Mouse (Mus musculus): Measurements from ENCODE around the gene Fmo6. TPM values are rescaled to one million over a fixed set of nuclear protein-coding genes. Genes with fewer than 3 reads are reported as not detected.

Fmo6 gene
- polyA plus RNA-seq, 1 experiment from 2014 or later: not detected

- H3K9me3 ChIP-seq: no peaks in the 10 kb centered on the region
- H3K4me1 ChIP-seq: no peaks in the 10 kb centered on the region
- H3K36me3 ChIP-seq: no peaks in the 10 kb centered on the region
- H3K4me2 ChIP-seq: no peak overlapping the region
- H3K27ac ChIP-seq (replicated peaks): peak overlapping the region; percentile 5; the same call in 1 of the 2 replicates
- no peaks in the 10 kb centered on the region for H3K27me3 ChIP-seq (replicated peaks)
- 64% methylated on average over 4 of the region's 4 CpGs for WGBS
- H3K9ac ChIP-seq: no peak overlapping the region
- H3K4me3 ChIP-seq: no peak overlapping the region
- ATAC-seq (ENCODE audit: extremely low read depth, insufficient number of reproducible peaks, low FRiP score, low TSS enrichment): peak; percentile 31; the same call in 1 of the 2 replicates
Observed at GRCm38 (mm10) chr1:162938696-162939351, 1.5 kb upstream of the Fmo6 start.

GRCm38 (mm10) chr1:162937970-162938695 is 818 bp upstream of the Fmo6 start:
- H3K27ac ChIP-seq (replicated peaks): peak overlapping the region; percentile 5; the same call in 1 of the 2 replicates
- H3K27me3 ChIP-seq (replicated peaks): no peaks in the 10 kb centered on the region
- no peak for ATAC-seq (ENCODE audit: extremely low read depth, insufficient number of reproducible peaks, low FRiP score, low TSS enrichment)
- H3K9me3 ChIP-seq: no peaks in the 10 kb centered on the region
- no peak overlapping the region for H3K9ac ChIP-seq
- no peak overlapping the region for H3K4me3 ChIP-seq
- 66% methylated on average over 5 of the region's 5 CpGs for WGBS
- no peak overlapping the region for H3K4me2 ChIP-seq
- H3K36me3 ChIP-seq: no peaks in the 10 kb centered on the region
- no peaks in the 10 kb centered on the region for H3K4me1 ChIP-seq

- H3K36me3 ChIP-seq: no peaks in the 10 kb centered on the region
- H3K9me3 ChIP-seq: no peaks in the 10 kb centered on the region
- no peak overlapping the region for H3K9ac ChIP-seq
- H3K4me1 ChIP-seq: no peaks in the 10 kb centered on the region
- no peak for ATAC-seq (ENCODE audit: extremely low read depth, insufficient number of reproducible peaks, low FRiP score, low TSS enrichment)
- H3K4me2 ChIP-seq: no peak overlapping the region
- no peaks in the 10 kb centered on the region for H3K27me3 ChIP-seq (replicated peaks)
- no peak overlapping the region for H3K4me3 ChIP-seq
- H3K27ac ChIP-seq (replicated peaks): no peak overlapping the region
- 66% methylated on average over 4 of the region's 4 CpGs for WGBS
Observed at GRCm38 (mm10) chr1:162934374-162935012, 2.8 kb downstream of the Fmo6 start.

- Histone ChIP-seq H3K9ac (no peak overlapping the region), H3K27me3 (replicated peaks) (no peaks in the 10 kb centered on the region), H3K36me3 (no peaks in the 10 kb centered on the region), H3K9me3 (no peaks in the 10 kb centered on the region), H3K4me1 (no peaks in the 10 kb centered on the region), H3K4me2 (no peak overlapping the region), H3K27ac (replicated peaks) (no peak overlapping the region), H3K4me3 (no peak overlapping the region)
- ATAC-seq (ENCODE audit: extremely low read depth, insufficient number of reproducible peaks, low FRiP score, low TSS enrichment): no peak
- 76% methylated on average over 4 of the region's 4 CpGs for WGBS
Observed at GRCm38 (mm10) chr1:162932386-162932785, 4.9 kb downstream of the Fmo6 start.

GRCm38 (mm10) chr1:162931880-162932279 is 5.4 kb downstream of the Fmo6 start:
- no peaks in the 10 kb centered on the region for H3K9me3 ChIP-seq
- H3K27ac ChIP-seq (replicated peaks): no peak overlapping the region
- 74% methylated on average over 5 of the region's 5 CpGs for WGBS
- ATAC-seq (ENCODE audit: extremely low read depth, insufficient number of reproducible peaks, low FRiP score, low TSS enrichment): no peak
- no peak overlapping the region for H3K4me3 ChIP-seq
- no peak overlapping the region for H3K9ac ChIP-seq
- H3K36me3 ChIP-seq: no peaks in the 10 kb centered on the region
- no peak overlapping the region for H3K4me2 ChIP-seq
- no peaks in the 10 kb centered on the region for H3K27me3 ChIP-seq (replicated peaks)
- no peaks in the 10 kb centered on the region for H3K4me1 ChIP-seq

- H3K4me3 ChIP-seq: no peak overlapping the region
- H3K36me3 ChIP-seq: no peaks in the 10 kb centered on the region
- no peak for ATAC-seq (ENCODE audit: extremely low read depth, insufficient number of reproducible peaks, low FRiP score, low TSS enrichment)
- no peaks in the 10 kb centered on the region for H3K9me3 ChIP-seq
- H3K9ac ChIP-seq: no peak overlapping the region
- H3K27me3 ChIP-seq (replicated peaks): no peaks in the 10 kb centered on the region
- H3K4me2 ChIP-seq: no peak overlapping the region
- 50% methylated on average over 4 of the region's 4 CpGs for WGBS
- no peaks in the 10 kb centered on the region for H3K4me1 ChIP-seq
- no peak overlapping the region for H3K27ac ChIP-seq (replicated peaks)
Observed at GRCm38 (mm10) chr1:162931310-162931875, 5.9 kb downstream of the Fmo6 start.

GRCm38 (mm10) chr1:162930631-162931030 is 6.7 kb downstream of the Fmo6 start:
- H3K27me3 ChIP-seq (replicated peaks): no peaks in the 10 kb centered on the region
- no peaks in the 10 kb centered on the region for H3K9me3 ChIP-seq
- H3K4me1 ChIP-seq: no peaks in the 10 kb centered on the region
- H3K4me3 ChIP-seq: no peak overlapping the region
- ATAC-seq (ENCODE audit: extremely low read depth, insufficient number of reproducible peaks, low FRiP score, low TSS enrichment): no peak
- H3K4me2 ChIP-seq: no peak overlapping the region
- no peak overlapping the region for H3K9ac ChIP-seq
- WGBS: 41% methylated on average over 2 of the region's 2 CpGs
- no peaks in the 10 kb centered on the region for H3K36me3 ChIP-seq
- no peak overlapping the region for H3K27ac ChIP-seq (replicated peaks)

- Histone ChIP-seq H3K27ac (replicated peaks) (no peak overlapping the region), H3K9me3 (no peaks in the 10 kb centered on the region), H3K9ac (no peak overlapping the region), H3K4me3 (no peak overlapping the region), H3K36me3 (no peaks in the 10 kb centered on the region), H3K4me1 (no peaks in the 10 kb centered on the region), H3K4me2 (no peak overlapping the region), H3K27me3 (replicated peaks) (no peaks in the 10 kb centered on the region)
- ATAC-seq (ENCODE audit: extremely low read depth, insufficient number of reproducible peaks, low FRiP score, low TSS enrichment): no peak
- 70% methylated on average over 3 of the region's 3 CpGs for WGBS
Observed at GRCm38 (mm10) chr1:162929146-162929545, 8.2 kb downstream of the Fmo6 start.

GRCm38 (mm10) chr1:162925121-162925520 is 12.2 kb downstream of the Fmo6 start:
- no peaks in the 10 kb centered on the region for H3K36me3 ChIP-seq
- H3K27me3 ChIP-seq (replicated peaks): no peaks in the 10 kb centered on the region
- H3K9ac ChIP-seq: no peak overlapping the region
- no peaks in the 10 kb centered on the region for H3K4me1 ChIP-seq
- H3K9me3 ChIP-seq: no peaks in the 10 kb centered on the region
- 69% methylated on average over 1 of the region's 1 CpGs for WGBS
- no peak for ATAC-seq (ENCODE audit: extremely low read depth, insufficient number of reproducible peaks, low FRiP score, low TSS enrichment)
- no peak overlapping the region for H3K4me2 ChIP-seq
- no peak overlapping the region for H3K4me3 ChIP-seq
- no peak overlapping the region for H3K27ac ChIP-seq (replicated peaks)

- Histone ChIP-seq H3K36me3 (no peaks in the 10 kb centered on the region), H3K9ac (no peak overlapping the region), H3K4me3 (no peak overlapping the region), H3K4me1 (no peaks in the 10 kb centered on the region), H3K27me3 (replicated peaks) (no peaks in the 10 kb centered on the region), H3K9me3 (no peaks in the 10 kb centered on the region), H3K27ac (replicated peaks) (no peak overlapping the region), H3K4me2 (no peak overlapping the region)
- 62% methylated on average over 8 of the region's 8 CpGs for WGBS
- ATAC-seq (ENCODE audit: extremely low read depth, insufficient number of reproducible peaks, low FRiP score, low TSS enrichment): no peak
Observed at GRCm38 (mm10) chr1:162916661-162917060, 20.7 kb downstream of the Fmo6 start.

GRCm38 (mm10) chr1:162914932-162915556 is 22.3 kb downstream of the Fmo6 start:
- Histone ChIP-seq H3K4me2 (no peak overlapping the region), H3K9me3 (no peaks in the 10 kb centered on the region), H3K27ac (replicated peaks) (no peak overlapping the region), H3K27me3 (replicated peaks) (no peaks in the 10 kb centered on the region), H3K4me3 (no peak overlapping the region), H3K36me3 (no peaks in the 10 kb centered on the region), H3K4me1 (no peaks in the 10 kb centered on the region), H3K9ac (no peak overlapping the region)
- 76% methylated on average over 4 of the region's 4 CpGs for WGBS
- ATAC-seq (ENCODE audit: extremely low read depth, insufficient number of reproducible peaks, low FRiP score, low TSS enrichment): no peak; the same call in 1 of the 2 replicates

Measured in heart, embryonic 13.5 days (tissue).